Mouse (Mus musculus) left cerebral cortex, adult 2 months (tissue): ENCODE results near the gene Slain1. TPM values are rescaled to one million over a fixed set of nuclear protein-coding genes. Genes with fewer than 3 reads are reported as not detected.

Experiments used
- DNase-seq, 2 experiments: peaks; one replicate each; pipeline ENCODE4 v3.0.0; 2021 to 2022; ENCODE audit warnings: low spot score in 2 of 2, mixed read lengths in 1 of 2; ENCODE audit errors: extremely low spot score in 1 of 2
- H3K27ac ChIP-seq: fragments of 200-600 bp; 2 replicates; pipeline ENCODE4 v1.8.1; 2022
- H3K4me3 ChIP-seq: fragments of 200-600 bp; 2 replicates; pipeline ENCODE4 v1.8.1; 2022
- CTCF ChIP-seq: fragments of 200-600 bp; IDR thresholded peaks from 2 replicates; pipeline ENCODE4 v1.8.1; 2022; ENCODE audit warnings: antibody characterized with exemption, mild to moderate bottlenecking, moderate library complexity
- intact Hi-C: fragments of 180-260 bp; cut with DNase I; formaldehyde crosslinking; loops from one replicate; pipeline ENCODE4 v1.15.1; 2025
- microRNA-seq, 2 experiments: library from miRNA; unstranded; fragments of <30 nt; microRNA quantifications; one replicate each; pipeline ENCODE4 v1.2.0; 2021
- total RNA-seq, 2 experiments: library from RNA; stranded (reverse); gene quantifications; 2 replicates each; pipeline ENCODE4 v1.2.3; 2021

The Slain1 gene
- total RNA-seq, 2 experiments from 2014 or later, result 41.6 to 42.4 TPM

DNA sequence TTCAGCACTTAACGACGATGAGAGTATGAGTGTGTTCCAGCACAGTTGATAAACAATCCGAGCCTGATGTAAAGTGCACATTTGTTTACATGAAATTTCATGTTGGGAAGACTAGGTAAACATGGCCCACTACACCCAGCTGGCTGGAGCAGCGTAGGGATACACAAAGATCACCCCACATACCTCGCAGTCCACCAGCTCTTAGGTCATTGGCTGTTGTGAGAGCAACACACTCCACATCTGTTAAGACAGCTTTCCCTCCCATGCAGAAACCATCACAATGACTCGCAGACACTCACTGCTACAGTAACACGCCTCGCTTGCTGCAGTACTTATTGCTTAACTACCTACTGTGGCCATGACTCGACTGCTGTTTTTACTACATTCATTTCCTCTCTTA, 104.4 kb downstream of the Slain1 start:
- Histone ChIP-seq H3K4me3 (no peak overlapping the region), H3K27ac (no peak overlapping the region)
- intact Hi-C loops, result no loop called here
- DNase-seq, result no peak
- TF ChIP-seq CTCF, result no peak

Small RNA genes within 50 kb of the gene (microRNA-seq; reads per million reads assigned to microRNA genes)
- 0 reads per million in 2 experiments for gene Gm22877

Other genes starting within 250 kb of the Slain1 start
- gene Scel, start 136.9 kb upstream of the Slain1 start, total RNA-seq, result 1 to 10 TPM in 1 of 2 experiments, under 1 TPM in 1; 0.95 to 1.1 TPM
- gene Ednrb, start 194.2 kb downstream of the Slain1 start, total RNA-seq, result 10 to 100 TPM; 26.9 to 33.1 TPM